Comparison of ENCODE assay signal across 8 mouse cellular contexts in the genomic region with DNA sequence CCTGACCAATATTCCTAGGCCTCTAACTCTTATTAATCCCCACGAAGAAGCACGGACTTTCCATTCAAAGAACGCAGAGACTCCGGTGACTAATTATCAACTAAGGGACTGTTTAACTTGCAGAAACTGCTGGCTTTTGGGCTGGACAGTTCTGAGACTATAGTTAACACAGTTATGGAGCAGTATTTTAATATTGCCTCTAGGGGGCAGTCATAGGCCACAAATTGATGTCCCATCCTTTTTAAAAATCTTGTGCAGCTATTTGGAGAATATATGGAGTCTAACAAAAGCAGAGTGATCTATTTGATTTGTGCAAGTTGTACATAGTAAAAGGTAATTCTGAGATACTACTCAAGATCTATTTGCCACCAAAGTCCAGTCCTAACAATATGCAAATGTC. TPM values are rescaled to one million over a fixed set of nuclear protein-coding genes. Genes with fewer than 3 reads are reported as not detected.
DNase-seq lines count a peak whose midpoint lies in the region; ATAC-seq and TF ChIP-seq lines count a peak whose summit lies in the region.

No protein-coding gene starts in this region.

- no peak overlapping the region for H3K27ac ChIP-seq in left cerebral cortex, adult 2 months
- no peak overlapping the region for H3K27ac ChIP-seq in lung, postnatal 0 days (ENCODE audit: low read length)

- intact Hi-C loops in left cerebral cortex, adult 2 months (cut with DNase I), result loop anchor here (1.0 to 2.0 kb wide), 2 partner anchors 46 to 99 kb away; a partner anchor contains a TSS
- intact Hi-C loops in left cerebral cortex, postnatal 36 days (cut with DNase I), result loop anchor here (5.0 kb wide), 1 partner anchor 97 kb away; no protein-coding TSS in a partner anchor

- no peak overlapping the region for H3K4me3 ChIP-seq in left cerebral cortex, adult 2 months
- no peak overlapping the region for H3K4me3 ChIP-seq in lung, postnatal 0 days (ENCODE audit: low read depth, low read length)

- peak; percentile 76 for TF ChIP-seq CTCF in left cerebral cortex, adult 2 months (IDR thresholded peaks at IDR 0.05)
- peak; percentile 66 for TF ChIP-seq CTCF in lung, postnatal 0 days (IDR thresholded peaks at IDR 0.05)

- no peak for ATAC-seq in lung, postnatal 0 days

- H3K9me3 ChIP-seq in lung, postnatal 0 days (ENCODE audit: low read length), result no peaks in the 10 kb centered on the region

- H3K36me3 ChIP-seq in lung, postnatal 0 days (ENCODE audit: insufficient read depth, low read length), result no peaks in the 10 kb centered on the region

- H3K27me3 ChIP-seq in lung, postnatal 0 days (replicated peaks; ENCODE audit: insufficient read depth, low read length), result no peaks in the 10 kb centered on the region

- H3K9ac ChIP-seq in lung, postnatal 0 days (replicated peaks; ENCODE audit: low read depth), result no peak overlapping the region

- no peak overlapping the region for H3K4me2 ChIP-seq in lung, postnatal 0 days (replicated peaks; ENCODE audit: low read depth, low read length)

- peak; percentile 34 for DNase-seq in adrenal gland, adult 2 months
- DNase-seq in adrenal gland, postnatal 25 days, result no peak
- DNase-seq in left cerebral cortex, adult 2 months (ENCODE audit: extremely low spot score in 1 of 2, low spot score in 2 of 2), result peak in 1 of 2 experiments; percentile 29
- DNase-seq in left cerebral cortex, postnatal 36 days (ENCODE audit: low spot score in 2 of 2), result no peak
- DNase-seq in Muller cell, postnatal 12 days (ENCODE audit: inconsistent ontology term), result peak; percentile 36
- peak; percentile 38 for DNase-seq in embryo, embryonic 11.5 days (ENCODE audit: low read depth, low spot score)
- peak; percentile 63 for DNase-seq in lung, postnatal 0 days (ENCODE audit: low spot score)
- DNase-seq in ovary, postnatal 10 days (ENCODE audit: low spot score), result no peak

- no peaks in the 10 kb centered on the region for H3K4me1 ChIP-seq in lung, postnatal 0 days (ENCODE audit: insufficient read depth, low read depth, low read length)

- no peak for TF ChIP-seq EP300 in lung, postnatal 0 days (IDR thresholded peaks at IDR 0.05)

- 20% methylated on average over 4 of the region's 4 CpGs for WGBS in lung, postnatal 0 days

RNA-seq across cellular contexts. Expression of a gene that starts 15.3 kb away (rescaled TPM):
- 10 to 100 TPM; 42.4 to 59.1 TPM for total RNA-seq in adrenal gland, adult 2 months (2021)
- polyA plus RNA-seq in adrenal gland, adult 2 months (2012; rRNA removed), result 9.1 and 10.5 TPM in 2 replicates
- total RNA-seq in adrenal gland, postnatal 25 days (2021), result 44.3 and 49.8 TPM in 2 replicates
- 10 to 100 TPM; 19.3 to 24.4 TPM for total RNA-seq in left cerebral cortex, adult 2 months (2021)
- total RNA-seq in left cerebral cortex, postnatal 36 days (2021), result 10 to 100 TPM; 16.4 to 23.4 TPM
- polyA plus RNA-seq in lung, postnatal 0 days (2015; fragmentation: Nextera tagmentation; extraction: Ambion mirVana), result 41.2 and 43.8 TPM in 2 replicates

RNA-seq across cellular contexts. Expression of a gene that starts 28.0 kb away (rescaled TPM):
- 1 to 10 TPM; 3.1 to 5.4 TPM for total RNA-seq in adrenal gland, adult 2 months (2021)
- 3.1 and 4.9 TPM in 2 replicates for polyA plus RNA-seq in adrenal gland, adult 2 months (2012; rRNA removed)
- 2.0 and 3.6 TPM in 2 replicates for total RNA-seq in adrenal gland, postnatal 25 days (2021)
- total RNA-seq in left cerebral cortex, adult 2 months (2021), result 100 to 1,000 TPM; 530 to 532 TPM
- 100 to 1,000 TPM; 549 to 564 TPM for total RNA-seq in left cerebral cortex, postnatal 36 days (2021)
- 0.20 and 0.51 TPM in 2 replicates for polyA plus RNA-seq in lung, postnatal 0 days (2015; fragmentation: Nextera tagmentation; extraction: Ambion mirVana)

RNA-seq across cellular contexts. Expression of a gene that starts 38.9 kb away (rescaled TPM):
- total RNA-seq in adrenal gland, adult 2 months (2021), result not detected
- polyA plus RNA-seq in adrenal gland, adult 2 months (2012; rRNA removed), result not detected in 2 replicates
- total RNA-seq in adrenal gland, postnatal 25 days (2021), result not detected in 2 replicates
- under 1 TPM; 0.25 to 0.30 TPM for total RNA-seq in left cerebral cortex, adult 2 months (2021)
- under 1 TPM in 1 of 2 experiments, not detected in 1; 0.34 TPM for total RNA-seq in left cerebral cortex, postnatal 36 days (2021)
- polyA plus RNA-seq in lung, postnatal 0 days (2015; fragmentation: Nextera tagmentation; extraction: Ambion mirVana), result not detected in 2 replicates

RNA-seq across cellular contexts. Expression of a gene that starts 46.3 kb away (rescaled TPM):
- total RNA-seq in adrenal gland, adult 2 months (2021), result 10 to 100 TPM; 38.8 to 82.5 TPM
- polyA plus RNA-seq in adrenal gland, adult 2 months (2012; rRNA removed), result 21.3 and 23.3 TPM in 2 replicates
- total RNA-seq in adrenal gland, postnatal 25 days (2021), result 42.0 and 42.8 TPM in 2 replicates
- total RNA-seq in left cerebral cortex, adult 2 months (2021), result 10 to 100 TPM in 1 of 2 experiments, 1 to 10 TPM in 1; 9.3 to 11.4 TPM
- 10 to 100 TPM in 1 of 2 experiments, 1 to 10 TPM in 1; 8.9 to 10.0 TPM for total RNA-seq in left cerebral cortex, postnatal 36 days (2021)
- polyA plus RNA-seq in lung, postnatal 0 days (2015; fragmentation: Nextera tagmentation; extraction: Ambion mirVana), result 0.10 TPM in 1 of 2 replicates, not detected in the other

RNA-seq across cellular contexts. Expression of a gene that starts 50.0 kb away (rescaled TPM):
- not detected for total RNA-seq in adrenal gland, adult 2 months (2021)
- 0.03 and 0.17 TPM in 2 replicates for polyA plus RNA-seq in adrenal gland, adult 2 months (2012; rRNA removed)
- not detected in 2 replicates for total RNA-seq in adrenal gland, postnatal 25 days (2021)
- total RNA-seq in left cerebral cortex, adult 2 months (2021), result under 1 TPM in 1 of 2 experiments, not detected in 1; 0.26 TPM
- under 1 TPM; 0.14 to 0.15 TPM for total RNA-seq in left cerebral cortex, postnatal 36 days (2021)
- polyA plus RNA-seq in lung, postnatal 0 days (2015; fragmentation: Nextera tagmentation; extraction: Ambion mirVana), result 0.57 and 0.84 TPM in 2 replicates

Comparison
In these comparisons a context has a peak if more than half of its experiments do, and no peak if none do; other contexts are left out.
1. DNase-seq: peak in adrenal gland, adult 2 months (single experiment), Muller cell, postnatal 12 days (single experiment), embryo, embryonic 11.5 days (single experiment) and lung, postnatal 0 days (single experiment); none in adrenal gland, postnatal 25 days (single experiment), left cerebral cortex, postnatal 36 days (0 of 2) and ovary, postnatal 10 days (single experiment).
2. RNA of a gene that starts 28.0 kb away (total RNA-seq): 549 to 564 TPM in left cerebral cortex, postnatal 36 days and 530 to 532 TPM in left cerebral cortex, adult 2 months; 3.1 to 5.4 TPM in adrenal gland, adult 2 months and 2.0 to 3.6 TPM in adrenal gland, postnatal 25 days; every median in the first group is over 10 times any median in the second.